Mouse (Mus musculus) kidney, embryonic 16.5 days (tissue): ENCODE results near the gene 0610009B22Rik. TPM values are rescaled to one million over a fixed set of nuclear protein-coding genes. Genes with fewer than 3 reads are reported as not detected.

Source experiments
- ATAC-seq: fragments of 200-750 bp; cut with Nextera tagmentation; 2 replicates; pipeline ENCODE4 v1.8.0; 2017; ENCODE audit warnings: moderate TSS enrichment; ENCODE audit not compliant: low FRiP score, low TSS enrichment
- H3K27ac ChIP-seq: fragments of 300-500 bp; sonication (generic); 2 replicates; pipeline ENCODE4 v1.5.1; 2014; ENCODE audit warnings: low read length
- H3K27me3 ChIP-seq: fragments of 300-500 bp; sonication (generic); 2 replicates; pipeline ENCODE4 v1.6.1; 2014; ENCODE audit warnings: low read length, control low read depth, mixed read lengths; ENCODE audit not compliant: insufficient read depth
- H3K36me3 ChIP-seq: fragments of 300-500 bp; sonication (generic); 2 replicates; pipeline ENCODE4 v1.6.1; 2014; ENCODE audit warnings: low read length, control low read depth, mixed read lengths; ENCODE audit not compliant: insufficient read depth
- H3K4me1 ChIP-seq: fragments of 300-500 bp; sonication (generic); 2 replicates; pipeline ENCODE4 v1.6.1; 2014; ENCODE audit warnings: low read length, control low read depth, mixed read lengths; ENCODE audit not compliant: insufficient read depth
- H3K4me2 ChIP-seq: fragments of 300-500 bp; sonication (generic); replicated peaks from 2 replicates; pipeline ENCODE4 v1.6.1; 2014; ENCODE audit warnings: low read depth, low read length
- H3K4me3 ChIP-seq: fragments of 300-500 bp; sonication (generic); 2 replicates; pipeline ENCODE4 v1.5.1; 2014; ENCODE audit warnings: mild to moderate bottlenecking, low read length
- H3K9ac ChIP-seq: fragments of 300-500 bp; sonication (generic); replicated peaks from 2 replicates; pipeline ENCODE4 v1.6.1; 2014; ENCODE audit warnings: low read length
- H3K9me3 ChIP-seq: fragments of 300-500 bp; sonication (generic); 2 replicates; pipeline ENCODE4 v1.6.1; 2016; ENCODE audit warnings: low read length, control low read depth
- WGBS: fragments of 180-500 bp; shearing (Covaris S2); extraction: QIAGEN DNeasy Blood & Tissue Kit; methylation state at CpG from one replicate; pipeline ENCODE4 v1.1.7; 2014; 5-methylcytosine and 5-hydroxymethylcytosine counted together
- polyA plus RNA-seq: library from polyadenylated mRNA; unstranded; fragments of >200 nt; fragmentation: Nextera tagmentation; extraction: Ambion mirVana; gene quantifications from 2 replicates; pipeline ENCODE4 v1.2.1, GENCODE M21; 2015

Gene 0610009B22Rik
- polyA plus RNA-seq, 1 experiment from 2014 or later, result 105 TPM

DNA sequence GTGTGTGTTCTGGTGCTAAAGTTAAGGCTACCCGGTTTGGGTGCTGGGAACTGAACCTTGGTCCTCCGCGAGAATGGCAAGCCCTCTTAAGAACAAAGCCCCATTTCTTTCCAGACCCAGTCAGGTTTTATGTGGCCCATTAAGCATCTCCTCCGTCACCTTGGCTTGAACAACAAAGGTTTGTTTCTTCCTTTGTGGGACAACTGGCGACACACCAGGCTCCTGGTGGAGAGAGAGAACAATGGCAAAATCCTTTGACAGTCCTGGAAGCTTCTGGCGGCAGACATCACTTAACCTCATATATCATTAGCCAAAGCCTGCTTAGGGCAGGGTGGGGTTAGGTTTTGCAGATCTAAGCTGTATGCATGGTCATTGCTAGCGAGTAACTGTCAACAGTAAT is 26.0 kb downstream of the 0610009B22Rik start:
- no peak for ATAC-seq
- no peaks in the 10 kb centered on the region for H3K27me3 ChIP-seq
- H3K9me3 ChIP-seq, result no peaks in the 10 kb centered on the region
- WGBS, result 75% methylated on average over 7 of the region's 7 CpGs
- no peak overlapping the region for H3K4me3 ChIP-seq
- H3K36me3 ChIP-seq, result no peaks in the 10 kb centered on the region
- peaks cover 8% of the 10 kb centered on the region for H3K4me1 ChIP-seq
- H3K4me2 ChIP-seq, result no peak overlapping the region
- no peak overlapping the region for H3K27ac ChIP-seq
- H3K9ac ChIP-seq, result no peak overlapping the region

- Histone ChIP-seq H3K9me3 (no peaks in the 10 kb centered on the region), H3K27ac (no peak overlapping the region), H3K4me2 (no peak overlapping the region), H3K27me3 (no peaks in the 10 kb centered on the region), H3K9ac (no peak overlapping the region), H3K4me1 (peaks cover 12% of the 10 kb centered on the region), H3K36me3 (no peaks in the 10 kb centered on the region), H3K4me3 (no peak overlapping the region)
- 77% methylated on average over 16 of the region's 16 CpGs for WGBS
- no peak for ATAC-seq
Measured at GRCm38 (mm10) chr11:51661867-51662365, 26.8 kb downstream of the 0610009B22Rik start.

DNA sequence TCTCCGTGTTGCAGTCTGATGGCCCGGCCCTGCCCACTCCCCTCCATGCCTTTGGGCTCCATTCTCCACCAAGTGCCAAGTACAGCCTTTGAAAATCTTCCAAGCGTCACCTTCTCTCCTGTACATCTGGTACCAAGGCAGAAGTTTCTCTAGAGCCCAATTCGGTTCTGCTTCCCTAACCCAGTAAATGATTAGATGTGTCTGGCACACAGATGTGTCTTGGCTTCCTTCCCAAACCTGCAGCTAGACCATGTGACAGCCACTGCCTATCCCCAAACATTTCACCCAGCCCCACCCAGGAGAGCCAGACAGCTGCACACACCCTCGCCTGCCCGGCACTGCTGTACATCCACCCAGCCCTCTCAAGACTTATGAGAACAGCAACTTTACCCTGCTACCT is 30.0 kb downstream of the 0610009B22Rik start:
- Histone ChIP-seq H3K27me3 (no peaks in the 10 kb centered on the region), H3K9me3 (no peaks in the 10 kb centered on the region), H3K27ac (peak overlapping the region; percentile 32; the same call in 1 of the 2 replicates), H3K4me1 (peaks cover 17% of the 10 kb centered on the region), H3K36me3 (no peaks in the 10 kb centered on the region), H3K4me3 (no peak overlapping the region), H3K4me2 (no peak overlapping the region), H3K9ac (no peak overlapping the region)
- 48% methylated on average over 6 of the region's 6 CpGs for WGBS
- peak; percentile 58; the same call in 1 of the 2 replicates for ATAC-seq

GRCm38 (mm10) chr11:51658291-51658690 is 30.4 kb downstream of the 0610009B22Rik start:
- WGBS, result 36% methylated on average over 7 of the region's 7 CpGs
- Histone ChIP-seq H3K4me2 (no peak overlapping the region), H3K9me3 (no peaks in the 10 kb centered on the region), H3K4me3 (no peak overlapping the region), H3K27me3 (no peaks in the 10 kb centered on the region), H3K9ac (no peak overlapping the region), H3K4me1 (peaks cover 17% of the 10 kb centered on the region), H3K36me3 (no peaks in the 10 kb centered on the region), H3K27ac (peak overlapping the region; percentile 32; the same call in 1 of the 2 replicates)
- no peak for ATAC-seq

DNA sequence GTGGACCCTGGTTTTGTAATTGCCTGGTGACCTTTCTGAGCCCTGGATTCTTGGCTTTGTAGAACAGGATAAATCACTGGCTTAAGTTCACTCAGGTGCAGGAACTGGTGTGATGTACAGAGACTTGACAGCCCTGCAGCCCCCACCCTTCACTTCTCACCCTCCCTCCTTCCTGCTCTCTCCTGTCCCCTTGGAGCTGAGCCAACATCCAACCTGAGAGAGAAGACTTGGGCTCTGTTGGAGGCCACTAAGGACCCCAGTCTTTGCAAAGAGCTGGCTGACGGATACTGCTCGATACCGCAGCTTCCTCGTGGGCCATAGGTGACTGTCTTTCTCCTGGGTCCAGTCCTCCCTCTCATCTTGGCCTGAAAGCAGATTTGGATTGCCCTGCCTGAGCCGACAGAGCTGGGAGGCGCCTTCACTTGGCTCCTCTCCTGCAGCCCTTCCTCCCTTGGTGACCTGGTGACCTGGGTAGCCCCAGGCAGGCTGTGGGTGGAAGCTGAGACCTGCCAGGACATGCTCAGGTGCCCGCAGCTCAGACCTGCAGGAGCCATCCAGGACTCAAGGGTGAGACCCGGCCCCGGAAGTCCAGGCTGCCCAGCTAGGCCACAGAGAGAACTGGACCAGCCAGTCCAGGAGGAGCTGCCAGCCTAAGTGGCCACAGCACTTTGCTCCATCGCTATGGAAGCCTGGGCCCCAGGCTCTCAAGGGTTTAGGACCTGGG is 31.7 kb downstream of the 0610009B22Rik start:
- Histone ChIP-seq H3K27me3 (no peaks in the 10 kb centered on the region), H3K27ac (peak overlapping the region; percentile 2; the same call in 1 of the 2 replicates), H3K36me3 (no peaks in the 10 kb centered on the region), H3K9ac (0 out of 2 replicates have a peak overlapping the region, but pooled peaks have one; percentile 2), H3K4me2 (no peak overlapping the region), H3K4me1 (peaks cover 17% of the 10 kb centered on the region), H3K9me3 (no peaks in the 10 kb centered on the region), H3K4me3 (no peak overlapping the region)
- 46% methylated on average over 10 of the region's 10 CpGs for WGBS
- ATAC-seq, result peak; percentile 52; the same call in 1 of the 2 replicates

DNA sequence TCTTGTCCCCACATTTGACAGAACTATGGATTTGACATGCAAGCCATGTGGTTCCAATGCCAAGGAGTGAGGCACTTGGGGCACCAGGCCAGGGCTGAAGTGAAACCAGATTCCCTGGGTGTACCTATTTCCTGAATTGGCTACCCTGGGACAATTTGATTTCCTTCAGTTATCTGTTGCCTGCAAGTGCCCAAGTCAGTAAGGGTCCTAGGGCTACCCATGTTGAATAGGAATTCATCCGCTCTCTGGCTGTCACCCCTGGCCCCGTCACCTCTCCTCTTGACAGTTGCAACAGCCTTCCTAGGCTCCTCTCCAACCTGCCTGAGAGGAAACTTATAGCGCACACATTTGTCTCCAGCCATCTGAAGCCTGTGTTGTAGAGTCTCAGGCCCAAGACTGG is 33.8 kb downstream of the 0610009B22Rik start:
- peaks cover 20% of the 10 kb centered on the region for H3K4me1 ChIP-seq
- H3K27ac ChIP-seq, result no peak overlapping the region
- ATAC-seq, result no peak
- H3K9me3 ChIP-seq, result no peaks in the 10 kb centered on the region
- no peaks in the 10 kb centered on the region for H3K27me3 ChIP-seq
- no peak overlapping the region for H3K9ac ChIP-seq
- no peaks in the 10 kb centered on the region for H3K36me3 ChIP-seq
- H3K4me2 ChIP-seq, result no peak overlapping the region
- H3K4me3 ChIP-seq, result no peak overlapping the region
- WGBS, result 91% methylated on average over 3 of the region's 3 CpGs

DNA sequence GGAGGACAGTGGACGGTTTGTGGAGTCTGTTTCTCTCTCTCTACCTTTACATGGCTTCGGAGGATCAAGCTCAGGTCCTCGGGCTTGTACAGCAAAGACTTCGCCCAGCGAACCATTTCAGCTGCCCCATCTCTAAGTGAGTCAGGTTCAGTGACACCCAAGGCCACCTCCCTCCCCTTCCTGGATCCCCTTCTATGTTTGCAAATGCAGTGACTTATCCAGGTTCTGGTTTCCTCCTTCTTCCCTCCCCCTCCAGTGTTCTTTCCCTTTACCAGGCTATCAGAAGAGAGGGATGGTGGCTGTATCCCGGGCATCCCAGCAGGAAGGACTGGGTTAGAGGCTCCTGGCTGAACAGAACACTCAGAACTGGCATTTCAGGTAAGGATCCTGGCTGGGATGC is 34.9 kb downstream of the 0610009B22Rik start:
- Histone ChIP-seq H3K27ac (no peak overlapping the region), H3K9me3 (no peaks in the 10 kb centered on the region), H3K9ac (no peak overlapping the region), H3K4me2 (no peak overlapping the region), H3K4me3 (no peak overlapping the region), H3K27me3 (no peaks in the 10 kb centered on the region), H3K36me3 (no peaks in the 10 kb centered on the region), H3K4me1 (peaks cover 28% of the 10 kb centered on the region)
- WGBS, result 70% methylated on average over 6 of the region's 6 CpGs
- ATAC-seq, result no peak

DNA sequence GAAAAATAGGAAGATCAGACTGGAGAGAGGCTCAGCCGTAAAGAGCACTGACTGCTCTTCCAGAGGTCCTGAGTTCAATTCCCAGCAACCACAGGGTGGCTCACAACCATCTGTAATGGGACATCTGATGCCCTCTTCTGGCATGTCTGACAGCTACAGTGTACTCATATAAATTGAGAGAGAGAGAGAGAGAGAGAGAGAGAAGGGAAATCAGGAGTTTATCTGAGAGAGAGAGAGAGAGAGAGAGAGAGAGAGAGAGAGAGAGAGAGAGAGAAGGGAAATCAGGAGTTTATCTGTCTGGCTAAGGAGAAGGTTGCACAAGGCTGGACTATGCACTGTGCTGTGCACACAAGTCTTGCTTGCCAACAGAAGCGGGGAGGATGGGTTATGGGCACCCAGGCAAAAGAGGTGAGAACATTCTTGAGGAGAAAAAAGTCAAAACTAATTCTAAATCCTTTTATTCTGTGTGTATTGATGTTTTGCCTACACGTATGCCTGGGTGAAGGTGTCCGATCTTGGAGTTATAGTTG is 35.7 kb downstream of the 0610009B22Rik start:
- Histone ChIP-seq H3K9ac (no peak overlapping the region), H3K4me2 (no peak overlapping the region), H3K27me3 (no peaks in the 10 kb centered on the region), H3K27ac (no peak overlapping the region), H3K4me1 (peaks cover 29% of the 10 kb centered on the region), H3K4me3 (no peak overlapping the region), H3K36me3 (no peaks in the 10 kb centered on the region), H3K9me3 (no peaks in the 10 kb centered on the region)
- no peak for ATAC-seq
- 91% methylated on average over 4 of the region's 4 CpGs for WGBS

DNA sequence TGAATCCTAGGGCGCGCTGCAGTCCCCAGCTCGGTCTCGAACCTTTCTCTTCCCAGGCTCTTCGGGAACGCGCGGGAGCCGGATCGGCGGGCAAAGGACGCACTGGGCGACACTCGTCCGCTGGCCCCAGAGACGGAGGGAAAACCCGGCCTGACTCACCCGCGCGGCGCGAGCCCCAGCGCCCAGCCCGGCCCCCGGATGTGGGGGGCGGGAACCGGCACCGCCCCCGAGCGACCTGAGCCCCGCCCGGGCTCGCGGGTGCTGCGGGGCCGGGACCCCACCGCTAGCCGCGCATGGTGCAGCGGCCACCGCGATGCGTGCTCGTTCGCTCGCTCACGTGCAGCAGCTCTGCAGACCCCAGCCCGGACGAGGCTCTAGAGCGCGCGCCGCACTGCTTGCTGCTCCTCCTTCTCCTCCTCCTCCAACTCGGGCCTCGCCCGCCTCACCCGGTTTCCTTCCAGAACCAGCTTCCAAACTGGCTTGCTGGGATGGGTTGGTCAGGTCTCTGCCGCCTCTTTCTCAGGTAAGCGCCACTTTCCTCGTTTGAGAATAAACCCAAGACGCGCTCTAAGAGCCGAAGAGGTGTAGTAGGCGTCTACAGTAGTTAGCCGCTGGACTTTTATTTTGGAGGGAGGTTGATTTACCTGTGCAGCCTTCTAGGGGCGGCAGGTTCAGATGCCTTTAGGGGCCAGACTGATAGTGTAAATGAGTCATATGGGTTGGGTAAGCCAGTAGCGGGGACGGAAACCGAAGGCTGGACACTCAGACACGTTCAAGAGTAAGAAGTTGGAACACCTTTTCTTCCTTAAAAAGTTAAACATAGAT is 37.8 kb downstream of the 0610009B22Rik start, which contains the start of the genes N4bp3 and D930048N14Rik:
N4bp3 (minus strand) TSS at position 152 of the 825 bp plus-strand sequence.
D930048N14Rik (plus strand) TSS at position 264 of the 825 bp plus-strand sequence.
- H3K4me1 ChIP-seq, result peaks cover 31% of the 10 kb centered on the region
- WGBS, result under 1% methylated on average over 65 of the region's 70 CpGs
- peak within 1 kb of the TSS; percentile 76 for H3K4me3 ChIP-seq
- no peaks in the 10 kb centered on the region for H3K9me3 ChIP-seq
- peak within 1 kb of the TSS; percentile 94 for H3K4me2 ChIP-seq
- peak; percentile 79 for ATAC-seq
- peak within 1 kb of the TSS; percentile 82 for H3K9ac ChIP-seq
- peak within 1 kb of the TSS; percentile 80 for H3K27ac ChIP-seq
- H3K36me3 ChIP-seq, result no peaks in the 10 kb centered on the region
- H3K27me3 ChIP-seq, result no peaks in the 10 kb centered on the region
